Mouse (Mus musculus): Measurements from ENCODE around the gene Nsd1.

The Nsd1 gene

GRCm38 (mm10) chr13:55329683-55330566 lies 120.3 kb downstream of the Nsd1 start, which contains the start of gene Mxd3:
Mxd3 (minus strand) TSS chr13:55329823.
- whole genome bisulfite sequencing, result under 1% methylated on average over 82 of the region's 82 CpGs

- WGBS, result 60% methylated on average over 14 of the region's 14 CpGs
Observed at GRCm38 (mm10) chr13:55330567-55331400, 121.2 kb downstream of the Nsd1 start.

- 89% methylated on average over 3 of the region's 3 CpGs for WGBS
Observed at GRCm38 (mm10) chr13:55332331-55332730, 122.7 kb downstream of the Nsd1 start.

GRCm38 (mm10) chr13:55335701-55336100 lies 126.1 kb downstream of the Nsd1 start:
- WGBS, result 90% methylated on average over 4 of the region's 4 CpGs

GRCm38 (mm10) chr13:55337341-55337975 lies 127.9 kb downstream of the Nsd1 start:
- WGBS, result 81% methylated on average over 10 of the region's 10 CpGs

- whole genome bisulfite sequencing, result 52% methylated on average over 12 of the region's 12 CpGs
Observed at GRCm38 (mm10) chr13:55338131-55339054, 128.8 kb downstream of the Nsd1 start.

GRCm38 (mm10) chr13:55339259-55339658 lies 129.7 kb downstream of the Nsd1 start:
- 47% methylated on average over 2 of the region's 2 CpGs for WGBS

GRCm38 (mm10) chr13:55342469-55342868 lies 132.9 kb downstream of the Nsd1 start:
- WGBS, result 65% methylated on average over 11 of the region's 11 CpGs

GRCm38 (mm10) chr13:55344286-55344685 lies 134.7 kb downstream of the Nsd1 start:
- 46% methylated on average over 7 of the region's 7 CpGs for WGBS

GRCm38 (mm10) chr13:55346745-55347144 lies 137.2 kb downstream of the Nsd1 start:
- 72% methylated on average over 11 of the region's 11 CpGs for WGBS

GRCm38 (mm10) chr13:55361974-55362452 lies 152.4 kb downstream of the Nsd1 start:
- under 1% methylated on average over 32 of the region's 32 CpGs for WGBS

- under 1% methylated on average over 35 of the region's 35 CpGs for WGBS
Observed at GRCm38 (mm10) chr13:55362453-55363060, 153.0 kb downstream of the Nsd1 start, which contains the start of gene Lman2. Lman2 (minus strand) TSS chr13:55362783.

All from cerebral cortex, adult 2 months (tissue).